Mouse (Mus musculus) heart, postnatal 10 days (tissue): ENCODE results near the gene Vash2. TPM values are rescaled to one million over a fixed set of nuclear protein-coding genes. Genes with fewer than 3 reads are reported as not detected.
A peak's percentile ranks its signal among the peaks of the same experiment; 100 is the strongest.
"Not testable (repeated sequence)": the region's sequence is repeated elsewhere in the genome, so short reads cannot be mapped to it uniquely, and the experiment has no call there.

Source experiments
- DNase-seq, 2 experiments: peaks; one replicate each; pipeline ENCODE4 v3.0.0; 2021
- intact Hi-C: fragments of 180-260 bp; cut with DNase I; formaldehyde crosslinking; loops from one replicate; pipeline ENCODE4 v1.15.1; 2025
- total RNA-seq, 2 experiments: library from RNA; stranded (reverse); gene quantifications; 2 replicates each; pipeline ENCODE4 v1.2.3; 2021

Gene Vash2
- 1 to 10 TPM; 6.3 to 7.5 TPM for total RNA-seq

- intact Hi-C loops: no loop called here
- DNase-seq: peak; percentile 89 to 92
Measured at GRCm38 (mm10) chr1:190979100-190979563, at the start of gene Vash2. Vash2 (minus strand) TSS chr1:190979296.

- intact Hi-C loops: no loop called here
- peak; percentile 99 for DNase-seq
Measured at GRCm38 (mm10) chr1:191026021-191026713, 47.1 kb upstream of the Vash2 start, which contains the start of gene Flvcr1. Flvcr1 (minus strand) TSS chr1:191026158.

- intact Hi-C loops: no loop called here
- DNase-seq: peak; percentile 24 to 28
Measured at GRCm38 (mm10) chr1:191025016-191026012, 46.2 kb upstream of the Vash2 start.

GRCm38 (mm10) chr1:191023806-191024205 is 44.7 kb upstream of the Vash2 start:
- DNase-seq, intact Hi-C loops: not testable (repeated sequence)

- no peak for DNase-seq
- intact Hi-C loops: no loop called here
Measured at GRCm38 (mm10) chr1:191023140-191023539, 44.0 kb upstream of the Vash2 start.

GRCm38 (mm10) chr1:191021016-191021415 is 41.9 kb upstream of the Vash2 start:
- DNase-seq: no peak

GRCm38 (mm10) chr1:191020217-191020924 is 41.3 kb upstream of the Vash2 start:
- intact Hi-C loops: no loop called here
- DNase-seq: no peak

More at GRCm38 (mm10) chr1:191021016-191021415, 41.9 kb upstream of the Vash2 start:
- intact Hi-C loops: no loop called here

GRCm38 (mm10) chr1:191019803-191020202 is 40.7 kb upstream of the Vash2 start:
- intact Hi-C loops: no loop called here
- DNase-seq: no peak

GRCm38 (mm10) chr1:191014271-191014670 is 35.2 kb upstream of the Vash2 start:
- no peak for DNase-seq

GRCm38 (mm10) chr1:191008707-191009106 is 29.6 kb upstream of the Vash2 start:
- DNase-seq: no peak
- intact Hi-C loops: no loop called here

More at GRCm38 (mm10) chr1:191014271-191014670, 35.2 kb upstream of the Vash2 start:
- intact Hi-C loops: loop anchor here (5.0 kb wide), 1 partner anchor 118 kb away; no protein-coding TSS in a partner anchor

GRCm38 (mm10) chr1:191002201-191002600 is 23.1 kb upstream of the Vash2 start:
- intact Hi-C loops: loop anchor here (5.0 kb wide), 1 partner anchor 75 kb away; no protein-coding TSS in a partner anchor
- no peak for DNase-seq

- intact Hi-C loops: loop anchor here (5.0 kb wide), 1 partner anchor 77 kb away; no protein-coding TSS in a partner anchor
- no peak for DNase-seq
Measured at GRCm38 (mm10) chr1:191000686-191001085, 21.6 kb upstream of the Vash2 start.

GRCm38 (mm10) chr1:190998027-190998426 is 18.9 kb upstream of the Vash2 start:
- no peak for DNase-seq
- intact Hi-C loops: no loop called here

GRCm38 (mm10) chr1:190996346-190996877 is 17.3 kb upstream of the Vash2 start:
- peak in 1 of 2 experiments; percentile 14 for DNase-seq
- intact Hi-C loops: no loop called here

GRCm38 (mm10) chr1:190995548-190995947 is 16.5 kb upstream of the Vash2 start:
- intact Hi-C loops: no loop called here
- DNase-seq: peak; percentile 66 to 71

GRCm38 (mm10) chr1:190989437-190990082 is 10.5 kb upstream of the Vash2 start:
- intact Hi-C loops: loop anchor here (1.0 to 5.0 kb wide), 2 partner anchors 12 to 47 kb away; no protein-coding TSS in a partner anchor
- no peak for DNase-seq

- DNase-seq: no peak
- intact Hi-C loops: no loop called here
Measured at GRCm38 (mm10) chr1:190981412-190981811, 2.3 kb upstream of the Vash2 start.

GRCm38 (mm10) chr1:190980470-190980869 is 1.4 kb upstream of the Vash2 start:
- intact Hi-C loops: no loop called here
- no peak for DNase-seq

GRCm38 (mm10) chr1:190978511-190979073 is 504 bp downstream of the Vash2 start:
- intact Hi-C loops: no loop called here
- DNase-seq: peak; percentile 45 to 54
